Mouse (Mus musculus) layer of hippocampus, adult 11-12 months (tissue): ENCODE measurements at regions not wholly inside any gene's neighbourhood (a gene's known extent, or its start where the extent isn't known, plus 50 kb on each side); places are given as distances from the start of the nearest gene placed in this dataset.

Source experiments
- DNase-seq: peaks from one replicate; pipeline ENCODE4 v3.0.0; 2022; ENCODE audit warnings: low spot score

DNA sequence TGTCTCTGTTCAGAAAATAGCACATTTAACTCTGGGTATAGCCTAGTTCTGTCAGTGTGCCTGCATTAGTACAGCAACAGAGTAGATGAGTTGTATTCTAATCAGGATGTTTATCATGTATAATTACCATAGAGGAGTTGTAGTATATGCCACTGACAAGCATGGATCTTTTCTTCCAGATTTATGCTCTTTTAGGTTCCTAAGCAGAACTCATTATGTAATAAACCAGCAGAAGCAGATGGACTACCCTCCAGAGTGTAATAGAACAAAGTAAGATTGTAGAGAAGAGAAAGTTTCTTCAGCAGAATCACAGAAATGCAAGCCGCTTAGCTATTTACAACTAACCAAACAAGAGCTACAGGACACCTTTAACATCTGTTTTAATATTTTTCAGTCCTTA lies 517.2 kb upstream of the Epha5 start:
- DNase-seq, result no peak

DNA sequence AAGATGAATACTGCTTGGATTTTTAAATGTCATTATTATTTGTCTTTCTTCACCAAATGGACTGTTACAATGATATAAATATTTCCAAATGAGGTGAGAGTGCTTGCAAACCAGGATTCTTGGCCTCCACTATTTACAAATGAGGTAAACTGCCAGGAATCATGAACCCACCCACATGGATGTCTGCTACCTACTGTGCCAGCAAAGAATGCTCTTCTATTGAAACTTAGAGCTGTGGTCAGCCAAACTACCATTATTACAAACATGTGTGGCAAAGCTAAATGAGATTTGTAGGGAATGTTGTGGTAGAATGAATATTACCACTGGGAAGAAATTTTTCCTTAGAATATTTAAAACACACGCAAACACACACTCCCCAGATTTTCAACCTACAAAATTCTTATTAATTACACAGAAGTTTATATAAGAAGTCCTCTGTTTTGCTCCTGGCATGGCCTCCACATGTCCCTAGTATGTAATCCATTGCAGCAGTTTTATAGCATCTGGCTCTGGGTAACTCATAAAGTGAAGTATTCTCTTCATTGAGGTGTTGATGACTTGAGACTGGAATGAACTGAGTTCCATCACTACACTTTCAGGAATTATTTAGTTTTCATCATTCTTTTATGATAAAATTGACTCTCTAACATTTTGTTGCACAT lies 500.6 kb upstream of the Epha5 start:
- DNase-seq, result no peak

- DNase-seq, result no peak
Observed at GRCm38 (mm10) chr5:84901669-84902068, 484.5 kb upstream of the Epha5 start.

- no peak for DNase-seq
Observed at GRCm38 (mm10) chr5:84897535-84897934, 480.4 kb upstream of the Epha5 start.

- DNase-seq, result no peak
Observed at GRCm38 (mm10) chr5:84853622-84854021, 436.4 kb upstream of the Epha5 start.

DNA sequence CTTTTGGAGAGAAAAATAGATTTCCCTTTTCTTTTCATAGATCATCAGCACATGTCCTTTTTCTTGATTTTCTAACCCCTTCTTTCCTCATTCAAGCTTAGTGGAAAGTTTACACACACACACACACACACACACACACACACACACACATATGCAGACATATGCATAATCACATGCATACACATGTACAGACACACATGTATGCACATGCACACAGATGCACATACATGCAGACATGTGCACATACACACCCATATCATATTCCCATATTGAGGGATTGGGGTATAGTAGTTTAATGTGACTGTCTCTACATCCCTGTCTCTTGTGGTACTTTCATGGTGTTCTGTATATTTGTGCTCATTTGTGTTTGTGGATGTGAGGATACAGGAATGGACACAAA lies 432.0 kb upstream of the Epha5 start:
- no peak for DNase-seq

DNA sequence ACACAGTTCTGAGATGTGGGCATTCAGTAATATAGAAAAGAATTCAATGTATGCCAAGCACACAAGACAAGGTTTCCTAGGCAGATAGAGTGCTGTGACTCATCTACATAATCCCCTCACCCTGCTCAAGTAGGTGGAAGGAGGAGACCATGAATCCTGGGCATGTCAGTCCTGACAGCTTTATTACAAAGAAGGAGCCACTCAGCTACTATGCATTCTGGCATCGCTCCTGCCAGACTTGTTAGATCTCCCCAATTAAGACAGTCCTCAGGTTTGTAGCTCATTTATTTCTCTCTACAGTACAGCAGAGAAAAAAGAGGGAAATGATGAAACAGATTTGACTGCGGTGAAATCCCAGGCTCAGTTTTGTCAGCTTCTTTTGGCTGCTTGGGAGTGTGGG lies 431.6 kb upstream of the Epha5 start:
- no peak for DNase-seq

DNA sequence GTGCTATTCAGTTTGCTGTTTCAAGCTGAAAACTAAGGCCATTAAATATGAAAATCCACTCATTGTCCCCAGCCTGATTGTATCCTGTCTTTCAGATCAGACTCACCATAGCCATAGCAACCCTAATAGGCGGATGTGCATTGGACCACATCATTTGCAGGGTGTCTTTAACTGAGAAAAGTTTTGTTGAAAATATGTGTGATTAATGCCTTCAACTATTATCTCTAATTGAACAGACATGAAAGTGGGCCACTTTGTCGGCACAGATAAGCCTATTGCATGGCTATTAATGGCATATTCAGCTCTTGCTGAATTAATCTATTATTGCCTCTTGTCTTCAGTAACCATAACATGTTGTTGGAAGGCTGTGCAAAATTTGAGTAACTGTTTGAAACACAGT lies 394.3 kb upstream of the Epha5 start:
- DNase-seq, result no peak

DNA sequence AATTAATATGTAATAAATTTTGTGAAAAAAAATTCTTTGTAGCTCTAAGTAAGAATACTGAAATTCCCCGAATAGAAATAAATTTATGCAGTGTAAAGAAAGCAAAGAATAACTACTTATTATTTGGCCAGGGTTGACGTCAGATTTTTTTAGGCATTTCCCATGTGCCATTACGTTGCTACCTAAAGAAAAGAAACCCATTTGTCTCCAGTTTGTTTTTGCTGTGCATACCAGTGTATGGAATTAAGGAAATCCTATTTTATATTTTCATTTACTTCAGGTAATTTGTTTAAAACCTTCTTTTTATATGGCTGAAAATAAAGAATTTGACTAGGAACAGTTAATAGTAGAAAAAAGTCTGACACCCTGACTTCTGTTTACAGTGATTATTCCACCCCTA lies 393.7 kb upstream of the Epha5 start:
- no peak for DNase-seq

DNA sequence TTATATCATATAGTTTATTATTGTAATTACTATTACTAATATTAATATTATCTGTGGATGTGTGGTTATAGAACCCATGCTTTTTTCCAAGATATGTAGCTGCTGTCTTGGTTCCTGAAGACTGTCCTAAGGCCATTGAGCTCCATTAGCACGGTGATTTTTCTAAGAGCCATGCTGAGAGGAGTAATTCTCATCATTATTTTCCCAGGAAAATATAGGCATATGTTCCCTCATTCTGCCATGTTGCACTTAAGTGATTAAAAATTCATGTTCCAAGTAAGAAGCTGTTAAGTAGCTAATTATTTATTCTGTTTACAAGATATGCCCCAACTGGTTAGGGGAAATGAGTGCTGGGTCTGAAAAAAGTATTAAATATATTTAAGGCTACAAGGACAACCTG lies 345.4 kb upstream of the Epha5 start:
- DNase-seq, result no peak

- peak; percentile 29 for DNase-seq
Observed at GRCm38 (mm10) chr5:84752053-84752452, 334.9 kb upstream of the Epha5 start.

GRCm38 (mm10) chr5:84705436-84705835 lies 288.3 kb upstream of the Epha5 start:
- DNase-seq, result no peak

DNA sequence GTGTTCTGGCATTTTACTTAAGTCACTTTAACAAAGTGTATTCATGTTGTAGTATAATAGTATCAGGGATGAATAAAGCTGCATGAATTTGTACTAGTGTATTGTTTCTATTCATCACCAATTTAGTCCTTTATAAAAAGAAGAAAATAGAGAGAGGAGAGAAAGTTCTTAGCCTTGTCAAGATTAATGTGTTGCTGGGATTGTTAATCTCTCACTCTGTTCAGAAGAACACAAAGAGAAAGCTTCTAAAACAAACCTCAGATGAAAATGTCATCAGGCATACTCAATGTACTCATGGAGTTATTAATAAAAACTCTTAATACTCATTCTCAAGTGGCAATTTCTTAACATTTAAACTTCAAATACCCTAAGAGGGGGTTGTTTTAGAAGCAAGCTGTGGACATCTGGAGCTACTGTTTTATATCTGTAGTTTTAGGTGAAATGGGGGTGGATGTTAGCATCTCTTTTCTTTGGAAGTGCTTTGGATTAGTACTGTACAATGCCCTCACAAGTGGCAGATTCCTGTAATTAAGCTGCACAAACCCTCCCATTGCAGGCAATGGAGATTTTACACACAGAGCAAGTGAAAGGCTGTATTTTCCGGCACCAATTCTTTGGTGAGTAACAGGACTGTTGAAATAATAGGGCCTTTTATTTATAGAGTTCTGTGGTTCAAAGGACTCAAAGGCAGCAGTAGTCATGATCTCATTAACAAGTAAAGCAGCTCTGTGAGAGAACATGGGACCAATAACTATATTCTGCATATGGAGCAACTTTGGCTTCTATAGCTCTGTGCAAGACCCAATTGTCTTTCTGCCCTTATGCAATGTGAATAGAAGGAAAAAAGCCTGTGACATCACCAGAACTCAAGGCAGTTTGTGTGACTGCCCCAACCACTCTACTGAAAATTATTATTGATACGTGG lies 273.4 kb upstream of the Epha5 start:
- DNase-seq, result no peak

DNA sequence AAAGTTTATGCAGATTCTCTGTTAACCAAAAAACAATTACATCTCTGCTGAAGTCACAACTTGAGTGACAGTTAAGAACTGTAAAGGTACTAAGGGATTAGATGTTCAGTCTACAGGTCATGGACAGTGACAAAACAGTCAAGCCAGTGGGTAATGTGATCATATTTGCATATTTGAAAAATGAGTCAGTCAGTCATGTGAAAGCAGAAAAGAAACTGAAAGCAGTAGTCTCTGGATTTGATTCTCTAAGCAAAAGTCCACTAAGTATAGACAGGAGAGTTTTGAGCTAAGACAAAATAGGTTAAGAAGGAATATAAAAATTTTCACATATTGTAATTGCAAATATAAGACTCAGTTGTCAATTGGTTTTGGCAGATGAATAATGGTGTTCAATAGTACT lies 270.4 kb upstream of the Epha5 start:
- DNase-seq, result no peak

GRCm38 (mm10) chr5:84655171-84655570 lies 238.0 kb upstream of the Epha5 start:
- DNase-seq, result no peak

DNA sequence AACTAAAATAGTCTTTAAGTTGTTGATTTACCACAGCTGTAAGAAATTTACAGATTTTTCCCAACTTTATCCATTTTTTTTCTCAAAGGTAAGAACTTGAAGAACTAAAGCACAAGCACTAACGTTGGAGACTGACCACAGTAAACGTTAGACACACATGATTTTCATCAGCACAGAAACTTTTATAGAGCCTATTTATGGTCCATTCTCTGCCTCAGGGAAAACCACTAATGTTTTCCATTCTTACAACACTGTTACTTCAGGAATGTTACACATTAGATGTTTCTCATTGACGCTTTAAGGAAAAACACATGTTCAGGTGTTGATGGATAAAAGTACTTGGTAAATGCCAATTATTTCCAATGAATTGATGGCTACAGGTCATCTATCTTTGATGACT lies 218.3 kb upstream of the Epha5 start:
- DNase-seq, result no peak

DNA sequence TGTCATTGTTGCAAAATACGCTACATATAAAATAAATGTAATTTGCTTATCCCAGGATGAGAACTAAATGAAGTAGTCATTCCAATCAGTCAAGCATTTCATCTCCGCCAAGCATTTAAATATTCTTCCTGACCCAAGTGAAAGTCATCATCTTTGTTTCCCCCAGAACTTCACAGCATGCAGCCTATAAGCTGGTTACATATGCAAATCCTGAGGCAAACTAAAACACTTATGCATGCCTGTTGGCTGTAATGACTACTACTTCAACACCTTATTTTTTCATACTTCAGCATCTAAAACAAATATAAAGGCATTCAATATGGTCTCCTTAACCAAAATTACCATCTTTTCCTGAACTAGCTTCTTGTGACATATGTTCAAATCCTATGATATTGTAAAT lies 215.7 kb upstream of the Epha5 start:
- no peak for DNase-seq

GRCm38 (mm10) chr5:84618194-84618593 lies 201.0 kb upstream of the Epha5 start:
- DNase-seq, result no peak

DNA sequence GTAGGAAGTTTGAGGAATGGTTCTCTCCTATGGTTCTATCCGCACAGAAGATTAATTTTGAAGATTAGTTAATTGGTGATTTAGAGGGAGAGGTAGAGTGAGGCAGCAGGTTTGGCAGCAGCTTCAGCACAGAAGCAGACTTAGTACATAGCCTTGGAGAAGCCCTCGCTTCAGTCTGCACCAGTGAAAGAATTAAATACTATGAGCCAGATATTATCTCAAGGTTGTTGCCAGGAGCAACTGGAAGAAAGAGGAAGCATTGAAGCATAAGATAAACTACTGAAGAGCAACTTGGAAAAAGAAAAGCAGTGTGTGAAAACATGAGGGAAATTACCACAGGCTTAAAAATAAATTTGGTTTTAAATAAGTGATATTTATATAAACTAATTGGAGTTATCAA lies 191.5 kb upstream of the Epha5 start:
- no peak for DNase-seq

GRCm38 (mm10) chr5:84565311-84565946 lies 148.2 kb upstream of the Epha5 start:
- no peak for DNase-seq

DNA sequence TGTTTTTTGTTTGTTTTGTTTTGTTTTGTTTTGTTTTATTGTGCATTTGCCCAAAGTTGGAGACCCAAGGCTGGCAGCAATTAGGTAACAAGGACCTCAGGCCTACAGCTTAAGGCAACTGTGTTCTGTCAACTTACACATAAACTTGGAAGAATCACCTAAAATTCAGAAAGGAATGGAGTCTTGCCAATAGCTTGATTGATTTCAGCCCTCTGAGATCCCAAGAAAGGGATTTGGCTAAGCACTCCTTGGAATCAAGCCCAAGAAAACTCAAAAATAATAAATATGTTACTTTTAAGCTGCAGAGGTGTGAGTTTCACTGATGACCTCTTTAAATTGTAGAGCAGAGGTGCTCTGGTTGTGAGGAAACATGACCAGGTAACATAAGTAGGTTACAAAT lies 102.7 kb upstream of the Epha5 start:
- no peak for DNase-seq

DNA sequence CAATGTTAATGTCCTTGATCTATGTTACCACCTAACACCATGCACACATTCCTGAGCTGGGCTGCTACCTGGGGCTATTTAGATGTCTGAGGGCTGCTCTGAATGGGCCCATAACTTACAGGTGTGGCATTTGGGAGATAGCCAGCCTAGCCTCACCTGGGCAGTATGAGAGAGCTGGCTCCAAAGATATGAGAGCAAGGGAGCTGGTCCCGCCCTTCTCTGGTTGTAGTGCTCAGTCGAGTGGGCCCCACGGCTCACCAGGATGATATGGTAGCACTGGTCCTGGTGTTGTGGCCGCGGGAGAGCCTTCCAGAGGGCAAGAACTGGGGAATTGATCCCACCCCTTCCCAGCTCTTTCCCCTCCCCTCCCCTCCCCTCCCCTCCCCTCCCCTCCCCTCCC lies 93.0 kb upstream of the Epha5 start:
- no peak for DNase-seq

DNA sequence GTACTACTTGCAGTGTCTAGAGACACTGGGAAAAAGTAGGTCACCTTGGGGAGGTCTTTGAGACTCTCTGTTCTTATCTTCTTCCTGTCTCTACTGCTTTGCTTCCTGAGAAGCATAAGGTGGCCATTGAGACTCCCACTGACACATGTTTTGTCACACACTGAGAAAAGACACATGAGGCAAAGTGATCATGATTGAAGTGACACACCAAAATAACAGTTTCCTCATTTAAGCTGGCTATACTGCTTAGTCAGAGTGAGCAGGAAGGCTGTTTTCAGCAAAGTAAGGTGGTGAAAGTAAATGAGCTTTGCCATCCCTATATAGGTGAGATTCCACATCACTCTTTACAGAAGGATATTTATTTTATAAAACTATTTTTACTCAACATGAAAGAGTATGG lies 63.8 kb upstream of the Epha5 start:
- no peak for DNase-seq
